Mouse (Mus musculus): ENCODE results near the gene Gm49388. TPM values are rescaled to one million over a fixed set of nuclear protein-coding genes. Genes with fewer than 3 reads are reported as not detected.

The Gm49388 gene
- polyA plus RNA-seq, 1 experiment from 2014 or later: 0.64 TPM

DNA sequence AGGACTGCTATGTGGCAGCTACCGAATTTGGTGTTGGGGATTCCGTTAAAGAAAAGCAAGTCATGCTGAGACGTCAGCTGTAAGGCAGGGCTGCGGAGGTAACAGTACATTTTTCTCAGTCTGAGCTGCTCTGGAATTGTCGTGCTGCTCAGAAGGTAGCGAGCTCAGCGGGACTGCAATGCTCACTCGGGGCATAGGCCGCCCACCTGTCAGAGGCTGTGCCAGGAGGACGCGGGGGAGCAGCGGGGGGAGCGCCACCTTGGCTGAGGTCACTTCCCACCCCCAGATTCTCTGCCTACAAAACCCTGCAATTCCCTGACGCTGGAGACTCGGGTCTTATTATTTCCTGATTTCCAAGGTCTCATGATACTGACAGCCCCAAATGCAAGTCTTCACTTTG, 55.5 kb downstream of the Gm49388 start:
- Histone ChIP-seq H3K4me3 (ENCODE audit: low read depth, low read length) (peak overlapping the region; percentile 60), H3K27ac (ENCODE audit: low read depth, low read length) (peak overlapping the region; percentile 92), H3K9ac (replicated peaks; ENCODE audit: low read depth, low read length) (peak overlapping the region; percentile 61), H3K9me3 (ENCODE audit: control insufficient read depth, low read length) (no peaks in the 10 kb centered on the region), H3K27me3 (ENCODE audit: control insufficient read depth, insufficient read depth, low read length) (no peaks in the 10 kb centered on the region), H3K4me1 (ENCODE audit: control insufficient read depth, insufficient read depth, low read length) (peaks cover 4% of the 10 kb centered on the region; the same call in 1 of the 2 replicates), H3K36me3 (ENCODE audit: control insufficient read depth, insufficient read depth, low read length) (no peaks in the 10 kb centered on the region), H3K4me2 (ENCODE audit: low read depth, low read length) (peak overlapping the region; percentile 95)
- 4% methylated on average over 15 of the region's 15 CpGs for WGBS
- peak; percentile 35; the same call in 1 of the 2 replicates for ATAC-seq (ENCODE audit: low read depth)

DNA sequence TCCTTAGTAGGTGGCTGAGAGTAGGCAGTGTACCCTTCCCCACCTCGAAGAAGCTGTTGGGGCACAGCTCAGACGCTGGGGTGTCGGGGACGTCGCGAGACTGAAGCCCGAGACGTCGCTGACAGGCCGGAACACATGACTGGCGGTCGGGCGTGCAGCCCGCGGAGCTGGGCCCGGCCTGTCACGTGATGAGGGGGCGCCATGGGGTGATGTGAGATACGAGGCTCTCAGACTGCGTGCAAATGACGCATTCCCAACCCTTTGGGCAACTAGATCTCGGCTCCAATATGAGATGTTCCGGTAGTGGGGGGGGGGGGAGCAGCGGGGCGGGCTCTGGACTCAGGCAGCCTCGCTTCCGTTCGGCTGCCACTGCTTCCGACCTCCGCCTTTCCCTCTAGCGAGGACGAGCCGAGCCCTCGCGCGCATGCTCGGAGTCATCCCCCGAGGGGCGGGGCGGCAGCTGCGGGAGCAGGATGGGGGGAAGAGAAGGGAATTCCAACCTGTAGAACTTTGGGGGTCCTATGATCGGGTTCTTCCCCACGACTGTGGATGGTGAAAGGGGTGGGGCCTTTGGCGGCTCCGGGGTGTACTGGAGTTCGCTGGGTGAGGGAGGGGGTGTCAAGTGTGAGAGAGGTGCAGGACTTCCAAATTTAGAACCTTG, 56.1 kb downstream of the Gm49388 start:
- H3K4me2 ChIP-seq (ENCODE audit: low read depth, low read length): peak overlapping the region; percentile 95
- no peaks in the 10 kb centered on the region for H3K36me3 ChIP-seq (ENCODE audit: control insufficient read depth, insufficient read depth, low read length)
- no peaks in the 10 kb centered on the region for H3K27me3 ChIP-seq (ENCODE audit: control insufficient read depth, insufficient read depth, low read length)
- no peaks in the 10 kb centered on the region for H3K9me3 ChIP-seq (ENCODE audit: control insufficient read depth, low read length)
- under 1% methylated on average over 42 of the region's 46 CpGs for WGBS
- ATAC-seq (ENCODE audit: low read depth): peak; percentile 95
- peak overlapping the region; percentile 92 for H3K27ac ChIP-seq (ENCODE audit: low read depth, low read length)
- peaks cover 4% of the 10 kb centered on the region; the same call in 1 of the 2 replicates for H3K4me1 ChIP-seq (ENCODE audit: control insufficient read depth, insufficient read depth, low read length)
- H3K4me3 ChIP-seq (ENCODE audit: low read depth, low read length): peak overlapping the region; percentile 60
- peak overlapping the region; percentile 61 for H3K9ac ChIP-seq (replicated peaks; ENCODE audit: low read depth, low read length)

DNA sequence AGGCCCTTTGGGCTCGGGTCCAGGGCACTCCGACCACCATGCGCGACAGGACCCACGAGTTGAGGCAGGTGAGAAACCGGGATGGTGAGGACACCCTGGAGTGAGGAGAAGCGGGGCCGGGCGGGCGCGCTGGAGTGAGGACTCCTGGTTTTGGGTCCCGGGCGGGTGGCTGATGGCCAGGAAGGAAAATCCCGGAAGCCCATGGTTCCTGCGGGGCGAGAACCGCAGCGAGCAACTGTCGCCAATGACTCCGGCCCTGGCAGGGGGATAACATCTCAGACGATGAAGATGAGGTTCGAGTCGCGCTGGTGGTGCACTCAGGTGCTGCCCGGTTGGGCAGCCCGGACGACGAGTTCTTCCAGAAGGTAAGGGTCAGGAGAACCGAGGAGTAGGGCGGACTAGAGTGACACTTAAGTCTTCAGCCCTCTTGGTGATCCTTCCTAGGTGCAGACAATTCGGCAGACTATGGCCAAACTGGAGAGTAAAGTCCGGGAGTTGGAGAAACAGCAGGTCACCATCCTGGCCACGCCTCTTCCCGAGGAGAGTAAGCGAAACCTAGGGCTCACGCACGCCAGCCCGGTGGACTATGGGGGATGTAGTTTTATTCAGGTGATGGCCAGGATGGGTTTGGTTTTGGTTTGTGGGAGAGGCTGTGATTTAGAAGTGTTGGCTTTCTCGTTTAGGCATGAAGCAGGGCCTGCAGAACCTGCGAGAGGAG, 56.8 kb downstream of the Gm49388 start:
- no peaks in the 10 kb centered on the region for H3K27me3 ChIP-seq (ENCODE audit: control insufficient read depth, insufficient read depth, low read length)
- H3K4me2 ChIP-seq (ENCODE audit: low read depth, low read length): peak overlapping the region; percentile 95
- peak overlapping the region; percentile 36; the same call in 1 of the 2 replicates for H3K27ac ChIP-seq (ENCODE audit: low read depth, low read length)
- H3K4me3 ChIP-seq (ENCODE audit: low read depth, low read length): peak overlapping the region; percentile 60
- H3K4me1 ChIP-seq (ENCODE audit: control insufficient read depth, insufficient read depth, low read length): peaks cover 4% of the 10 kb centered on the region; the same call in 1 of the 2 replicates
- peak overlapping the region; percentile 22 for H3K9ac ChIP-seq (replicated peaks; ENCODE audit: low read depth, low read length)
- H3K36me3 ChIP-seq (ENCODE audit: control insufficient read depth, insufficient read depth, low read length): no peaks in the 10 kb centered on the region
- H3K9me3 ChIP-seq (ENCODE audit: control insufficient read depth, low read length): no peaks in the 10 kb centered on the region
- ATAC-seq (ENCODE audit: low read depth): peak; percentile 39
- WGBS: under 1% methylated on average over 40 of the region's 40 CpGs

DNA sequence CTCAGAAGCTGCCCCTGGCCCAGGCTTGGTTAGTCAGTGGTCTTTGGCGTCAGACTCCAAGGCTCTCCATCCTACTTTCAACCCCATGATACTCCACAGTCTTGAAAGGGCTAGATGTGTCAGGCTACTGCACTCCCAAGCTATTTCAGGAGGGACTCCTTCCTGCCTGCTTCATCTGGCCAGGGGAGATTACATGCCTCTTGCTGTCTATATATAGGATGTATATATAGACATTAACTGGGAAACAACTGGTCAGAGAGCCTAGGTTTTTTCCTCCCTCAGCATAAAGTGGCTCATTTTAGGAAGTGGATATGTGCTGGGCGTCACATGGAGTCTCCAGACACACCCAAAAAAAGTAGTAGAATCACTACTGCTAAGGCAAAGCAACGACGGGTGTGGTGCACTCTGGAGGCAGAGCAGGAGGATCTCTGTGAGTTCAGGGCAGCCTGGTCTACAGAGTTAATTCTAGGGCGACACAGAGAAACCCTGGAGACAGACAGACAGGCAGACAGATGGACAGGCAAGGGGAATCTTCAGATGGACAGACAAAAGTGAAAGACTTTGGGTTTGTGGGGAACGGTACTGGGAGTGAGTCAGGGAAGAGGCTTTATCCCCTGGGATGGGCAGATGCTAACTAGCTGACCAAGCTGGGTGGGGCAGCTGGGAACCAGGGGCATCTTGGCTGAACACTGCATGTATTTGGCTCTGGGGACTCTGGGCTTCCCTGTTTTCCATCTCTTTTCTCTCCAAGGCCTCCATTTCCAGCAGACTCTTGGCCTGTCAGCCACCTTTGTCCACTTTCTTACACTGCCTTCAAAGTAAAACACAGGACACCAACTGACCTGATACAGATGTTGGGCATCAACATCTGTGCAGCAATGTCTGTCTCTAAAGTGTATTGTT, 64.8 kb downstream of the Gm49388 start:
- no peak for ATAC-seq (ENCODE audit: low read depth)

DNA sequence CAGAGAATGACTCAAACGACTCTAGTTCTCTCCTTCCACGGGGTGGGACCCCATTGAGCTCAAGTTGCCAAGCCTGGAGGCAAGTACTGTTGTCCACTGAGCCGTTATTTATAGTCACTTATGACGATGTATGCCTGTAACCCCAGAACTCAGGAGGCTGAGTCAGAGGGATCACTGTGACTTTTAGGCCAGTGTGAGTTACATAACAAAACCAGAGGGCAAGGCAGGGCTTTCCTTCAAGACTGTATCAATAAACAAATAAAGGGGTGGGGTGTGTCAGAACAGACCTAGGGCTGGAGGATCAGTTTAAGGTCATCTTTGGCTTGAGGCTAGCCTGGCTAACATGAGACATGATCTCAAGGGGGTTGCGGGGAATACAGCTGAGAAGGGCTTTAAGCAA, 65.5 kb downstream of the Gm49388 start:
- H3K9ac ChIP-seq (replicated peaks; ENCODE audit: low read depth, low read length): no peak overlapping the region
- H3K4me3 ChIP-seq (ENCODE audit: low read depth, low read length): no peak overlapping the region
- no peaks in the 10 kb centered on the region for H3K9me3 ChIP-seq (ENCODE audit: control insufficient read depth, low read length)
- H3K27ac ChIP-seq (ENCODE audit: low read depth, low read length): no peak overlapping the region
- no peaks in the 10 kb centered on the region for H3K4me1 ChIP-seq (ENCODE audit: control insufficient read depth, insufficient read depth, low read length)
- 78% methylated on average over 5 of the region's 5 CpGs for WGBS
- H3K4me2 ChIP-seq (ENCODE audit: low read depth, low read length): no peak overlapping the region
- H3K36me3 ChIP-seq (ENCODE audit: control insufficient read depth, insufficient read depth, low read length): no peaks in the 10 kb centered on the region
- ATAC-seq (ENCODE audit: low read depth): no peak
- H3K27me3 ChIP-seq (ENCODE audit: control insufficient read depth, insufficient read depth, low read length): no peaks in the 10 kb centered on the region

More for the DNA sequence above, 64.8 kb downstream of the Gm49388 start:
- no peak overlapping the region for H3K4me3 ChIP-seq (ENCODE audit: low read depth, low read length)
- H3K4me2 ChIP-seq (ENCODE audit: low read depth, low read length): no peak overlapping the region
- no peaks in the 10 kb centered on the region for H3K9me3 ChIP-seq (ENCODE audit: control insufficient read depth, low read length)
- WGBS: 82% methylated on average over 6 of the region's 6 CpGs
- H3K27me3 ChIP-seq (ENCODE audit: control insufficient read depth, insufficient read depth, low read length): no peaks in the 10 kb centered on the region
- H3K36me3 ChIP-seq (ENCODE audit: control insufficient read depth, insufficient read depth, low read length): no peaks in the 10 kb centered on the region
- no peak overlapping the region for H3K9ac ChIP-seq (replicated peaks; ENCODE audit: low read depth, low read length)
- H3K27ac ChIP-seq (ENCODE audit: low read depth, low read length): no peak overlapping the region
- no peaks in the 10 kb centered on the region for H3K4me1 ChIP-seq (ENCODE audit: control insufficient read depth, insufficient read depth, low read length)

Other genes starting within 250 kb of the Gm49388 start
- 7.2 TPM in 2 replicates for gene Tmem265, start 224.2 kb upstream of the Gm49388 start, polyA plus RNA-seq (2014; fragmentation: Nextera tagmentation; extraction: Ambion mirVana)
- gene Phkg2, start 212.3 kb upstream of the Gm49388 start, polyA plus RNA-seq (2014; fragmentation: Nextera tagmentation; extraction: Ambion mirVana): 62.1 and 69.6 TPM in 2 replicates
- gene Ccdc189, start 197.0 kb upstream of the Gm49388 start, polyA plus RNA-seq (2014; fragmentation: Nextera tagmentation; extraction: Ambion mirVana): 7.8 and 10.6 TPM in 2 replicates
- 31.2 and 39.6 TPM in 2 replicates for gene Rnf40, start 196.8 kb upstream of the Gm49388 start, polyA plus RNA-seq (2014; fragmentation: Nextera tagmentation; extraction: Ambion mirVana)
- gene Zfp629, start 169.8 kb upstream of the Gm49388 start, polyA plus RNA-seq (2014; fragmentation: Nextera tagmentation; extraction: Ambion mirVana): 20.4 and 25.3 TPM in 2 replicates
- 36.0 and 45.7 TPM in 2 replicates for gene Bcl7c, start 76.7 kb upstream of the Gm49388 start, polyA plus RNA-seq (2014; fragmentation: Nextera tagmentation; extraction: Ambion mirVana)
- 2.7 and 3.6 TPM in 2 replicates for gene Ctf1, start 72.9 kb upstream of the Gm49388 start, polyA plus RNA-seq (2014; fragmentation: Nextera tagmentation; extraction: Ambion mirVana)
- 0.27 TPM in 1 of 2 replicates, not detected in the other for gene Ctf2, start 53.4 kb upstream of the Gm49388 start, polyA plus RNA-seq (2014; fragmentation: Nextera tagmentation; extraction: Ambion mirVana)
- gene Fbxl19, start 41.1 kb upstream of the Gm49388 start, polyA plus RNA-seq (2014; fragmentation: Nextera tagmentation; extraction: Ambion mirVana): 6.5 and 9.1 TPM in 2 replicates
- gene Orai3, start 15.8 kb upstream of the Gm49388 start, polyA plus RNA-seq (2014; fragmentation: Nextera tagmentation; extraction: Ambion mirVana): 4.6 and 6.8 TPM in 2 replicates
- gene Setd1a, start 8.9 kb upstream of the Gm49388 start, polyA plus RNA-seq (2014; fragmentation: Nextera tagmentation; extraction: Ambion mirVana): 22.4 and 23.3 TPM in 2 replicates
- gene Hsd3b7, start 15.0 kb downstream of the Gm49388 start, polyA plus RNA-seq (2014; fragmentation: Nextera tagmentation; extraction: Ambion mirVana): 7.0 and 9.6 TPM in 2 replicates
- 9.8 and 13.5 TPM in 2 replicates for gene Stx4a, start 38.7 kb downstream of the Gm49388 start, polyA plus RNA-seq (2014; fragmentation: Nextera tagmentation; extraction: Ambion mirVana)
- gene Stx1b, start 38.9 kb downstream of the Gm49388 start, polyA plus RNA-seq (2014; fragmentation: Nextera tagmentation; extraction: Ambion mirVana): 65.9 and 66.9 TPM in 2 replicates
- 12.0 and 13.1 TPM in 2 replicates for gene Zfp646, start 90.6 kb downstream of the Gm49388 start, polyA plus RNA-seq (2014; fragmentation: Nextera tagmentation; extraction: Ambion mirVana)
- gene Zfp668, start 91.2 kb downstream of the Gm49388 start, polyA plus RNA-seq (2014; fragmentation: Nextera tagmentation; extraction: Ambion mirVana): 29.7 and 30.7 TPM in 2 replicates
- gene Prss53, start 105.4 kb downstream of the Gm49388 start, polyA plus RNA-seq (2014; fragmentation: Nextera tagmentation; extraction: Ambion mirVana): 0.37 and 0.57 TPM in 2 replicates
- gene Gm21974, start 109.8 kb downstream of the Gm49388 start, polyA plus RNA-seq (2014; fragmentation: Nextera tagmentation; extraction: Ambion mirVana): 0.40 and 0.54 TPM in 2 replicates
- 59.2 and 81.7 TPM in 2 replicates for gene Vkorc1, start 110.0 kb downstream of the Gm49388 start, polyA plus RNA-seq (2014; fragmentation: Nextera tagmentation; extraction: Ambion mirVana)
- 58.0 and 65.8 TPM in 2 replicates for gene Bckdk, start 118.5 kb downstream of the Gm49388 start, polyA plus RNA-seq (2014; fragmentation: Nextera tagmentation; extraction: Ambion mirVana)
- gene Kat8, start 126.9 kb downstream of the Gm49388 start, polyA plus RNA-seq (2014; fragmentation: Nextera tagmentation; extraction: Ambion mirVana): 48.6 and 49.4 TPM in 2 replicates
- 0.39 TPM in 1 of 2 replicates, not detected in the other for gene Prss8, start 144.5 kb downstream of the Gm49388 start, polyA plus RNA-seq (2014; fragmentation: Nextera tagmentation; extraction: Ambion mirVana)
- 14.4 and 14.8 TPM in 2 replicates for gene Prss36, start 161.1 kb downstream of the Gm49388 start, polyA plus RNA-seq (2014; fragmentation: Nextera tagmentation; extraction: Ambion mirVana)
- gene Fus, start 181.8 kb downstream of the Gm49388 start, polyA plus RNA-seq (2014; fragmentation: Nextera tagmentation; extraction: Ambion mirVana): 47.6 and 52.2 TPM in 2 replicates
- 4.6 and 6.1 TPM in 2 replicates for gene Pycard, start 208.3 kb downstream of the Gm49388 start, polyA plus RNA-seq (2014; fragmentation: Nextera tagmentation; extraction: Ambion mirVana)
- not detected in 2 replicates for gene Trim72, start 218.3 kb downstream of the Gm49388 start, polyA plus RNA-seq (2014; fragmentation: Nextera tagmentation; extraction: Ambion mirVana)